Mouse (Mus musculus) G1E (cell line): ENCODE measurements at regions not wholly inside any gene's neighbourhood (a gene's known extent, or its start where the extent isn't known, plus 50 kb on each side); places are given as distances from the start of the nearest gene placed in this dataset.

Source experiments
- CTCF ChIP-seq: IDR thresholded peaks from 2 replicates; pipeline ENCODE4 v1.5.1; 2012; ENCODE audit warnings: low read depth, low read length, inconsistent platforms, mixed read lengths
- GATA1 ChIP-seq: IDR thresholded peaks from 2 replicates; pipeline ENCODE4 v1.6.1; 2012; ENCODE audit warnings: borderline replicate concordance, low read length, inconsistent platforms, mixed read lengths

DNA sequence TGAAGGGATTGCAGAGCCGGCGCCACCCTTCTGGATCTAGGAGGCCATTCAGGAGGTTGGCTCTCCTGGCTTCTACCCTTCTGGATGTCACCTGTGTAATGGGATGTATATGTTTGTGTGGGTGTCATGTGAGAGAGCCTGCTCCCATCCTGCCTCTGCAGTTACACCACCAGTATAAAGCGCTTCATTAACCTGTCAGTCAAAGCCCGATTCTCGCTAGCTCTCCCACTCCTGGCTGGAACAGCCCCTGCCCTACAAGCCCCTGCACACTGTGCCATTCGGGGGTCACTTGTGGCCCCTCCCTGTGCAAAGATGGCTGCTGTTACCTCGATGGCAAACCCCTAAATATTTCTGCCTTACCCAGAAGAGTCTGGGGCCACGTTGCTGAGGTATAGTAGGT lies 78.5 kb upstream of the Pax2 start:
- TF ChIP-seq CTCF (no peak), GATA1 (no peak)
